Comparison of ENCODE assay signal across 10 mouse cellular contexts in genomic region chr15:51502742-51503270, GRCm38 (mm10).
A peak's percentile ranks its signal among the peaks of the same experiment; 100 is the strongest.
DNase-seq lines count a peak whose midpoint lies in the region; ATAC-seq lines count a peak whose summit lies in the region.
"Had no signal": no experiment of that assay in that cellular context is flagged by ENCODE, and none has a peak within 500 bp of the region (broad histone marks: within the 10 kb centered on the region; RNA-seq: fewer than 3 reads in every experiment).

No protein-coding gene starts in this region.

- no peaks in the 10 kb centered on the region for H3K4me1 ChIP-seq in neural tube, embryonic 15.5 days
- peaks cover 6% of the 10 kb centered on the region; the same call in 1 of the 2 replicates for H3K4me1 ChIP-seq in forebrain, embryonic 14.5 days (ENCODE audit: control insufficient read depth, insufficient read depth, low read length)
- H3K4me1 ChIP-seq in limb, embryonic 12.5 days (replicated peaks), result peaks cover 36% of the 10 kb centered on the region
- H3K4me1 ChIP-seq: liver, embryonic 15.5 days had no signal

- DNase-seq in neural tube, embryonic 10.5 days (ENCODE audit: extremely low spot score, low spot score), result peak; percentile 19
- peak; percentile 20 for DNase-seq in forebrain, embryonic 14.5 days (ENCODE audit: low spot score)
- DNase-seq in frontal cortex, postnatal 36 days (ENCODE audit: low spot score in 2 of 2), result no peak
- no peak for DNase-seq in spleen, adult 18-20 months
- DNase-seq: gastrocnemius, postnatal 36 days; kidney, postnatal 36 days had no signal

- WGBS in neural tube, embryonic 15.5 days, result 73% methylated on average over 10 of the region's 10 CpGs
- WGBS in forebrain, embryonic 14.5 days, result 17% methylated on average over 10 of the region's 10 CpGs
- whole genome bisulfite sequencing in limb, embryonic 12.5 days, result 21% methylated on average over 10 of the region's 10 CpGs

- no peak overlapping the region for H3K4me2 ChIP-seq in neural tube, embryonic 15.5 days
- peak overlapping the region; percentile 43 for H3K4me2 ChIP-seq in forebrain, embryonic 14.5 days (ENCODE audit: low read length)
- peak overlapping the region; percentile 41 for H3K4me2 ChIP-seq in limb, embryonic 12.5 days
- H3K4me2 ChIP-seq: liver, embryonic 15.5 days had no signal

- no peak for ATAC-seq in neural tube, embryonic 15.5 days (ENCODE audit: low FRiP score)
- ATAC-seq in forebrain, embryonic 14.5 days, result peak; percentile 52; the same call in 1 of the 2 replicates
- no peak for ATAC-seq in limb, embryonic 12.5 days (ENCODE audit: insufficient number of reproducible peaks, insufficient read depth, low FRiP score, low TSS enrichment, low read depth)
- ATAC-seq in megakaryocyte, adult 5-6 weeks (ENCODE audit: poor library complexity, severe bottlenecking), result no peak

- no peak overlapping the region for H3K4me3 ChIP-seq in neural tube, embryonic 15.5 days (replicated peaks)
- 0 out of 2 replicates have a peak overlapping the region, but pooled peaks have one; percentile 6 for H3K4me3 ChIP-seq in forebrain, embryonic 14.5 days (ENCODE audit: low read depth, low read length)
- H3K4me3 ChIP-seq in limb, embryonic 12.5 days (replicated peaks), result no peak overlapping the region
- H3K4me3 ChIP-seq: liver, embryonic 15.5 days had no signal

- H3K9me3 ChIP-seq in neural tube, embryonic 15.5 days (replicated peaks), result no peaks in the 10 kb centered on the region
- no peaks in the 10 kb centered on the region for H3K9me3 ChIP-seq in forebrain, embryonic 14.5 days (replicated peaks; ENCODE audit: control insufficient read depth, low read length)
- no peaks in the 10 kb centered on the region for H3K9me3 ChIP-seq in limb, embryonic 12.5 days
- H3K9me3 ChIP-seq: liver, embryonic 15.5 days had no signal

- H3K9ac ChIP-seq in neural tube, embryonic 15.5 days (replicated peaks), result no peak overlapping the region
- peak overlapping the region; percentile 25; the same call in 1 of the 2 replicates for H3K9ac ChIP-seq in forebrain, embryonic 14.5 days (ENCODE audit: low read length)
- no peak overlapping the region for H3K9ac ChIP-seq in limb, embryonic 12.5 days (replicated peaks)
- H3K9ac ChIP-seq: liver, embryonic 15.5 days had no signal

- H3K27ac ChIP-seq in neural tube, embryonic 15.5 days (replicated peaks), result no peak overlapping the region
- H3K27ac ChIP-seq in forebrain, embryonic 14.5 days (ENCODE audit: low read depth, low read length), result no peak overlapping the region
- peak overlapping the region; percentile 87 for H3K27ac ChIP-seq in limb, embryonic 12.5 days
- H3K27ac ChIP-seq: liver, embryonic 15.5 days had no signal

- H3K27me3 ChIP-seq in neural tube, embryonic 15.5 days (replicated peaks), result no peaks in the 10 kb centered on the region
- H3K27me3 ChIP-seq in forebrain, embryonic 14.5 days (replicated peaks; ENCODE audit: control insufficient read depth, insufficient read depth, low read length), result no peaks in the 10 kb centered on the region
- H3K27me3 ChIP-seq in limb, embryonic 12.5 days, result no peaks in the 10 kb centered on the region
- H3K27me3 ChIP-seq: liver, embryonic 15.5 days had no signal

- H3K36me3 ChIP-seq in neural tube, embryonic 15.5 days, result no peaks in the 10 kb centered on the region
- H3K36me3 ChIP-seq in forebrain, embryonic 14.5 days (ENCODE audit: control insufficient read depth, insufficient read depth, low read length), result no peaks in the 10 kb centered on the region
- H3K36me3 ChIP-seq in limb, embryonic 12.5 days, result no peaks in the 10 kb centered on the region
- H3K36me3 ChIP-seq: liver, embryonic 15.5 days had no signal

Comparison
In these comparisons a context has a peak if more than half of its experiments do, and no peak if none do; other contexts are left out.
1. DNase-seq: peak in neural tube, embryonic 10.5 days (single experiment) and forebrain, embryonic 14.5 days (single experiment); none in frontal cortex, postnatal 36 days (0 of 2) and spleen, adult 18-20 months (0 of 2).